Mouse (Mus musculus) bone marrow macrophage, adult 2 months (primary cell): ENCODE measurements around the gene Rpl18a. TPM values are rescaled to one million over a fixed set of nuclear protein-coding genes. Genes with fewer than 3 reads are reported as not detected.

Experiments used
- H3K27ac ChIP-seq: 2 replicates; pipeline ENCODE4 v1.5.1; 2012; ENCODE audit warnings: low read depth, low read length; ENCODE audit not compliant: insufficient read depth
- H3K4me1 ChIP-seq: 2 replicates; pipeline ENCODE4 v1.6.1; 2012; ENCODE audit warnings: low read length; ENCODE audit not compliant: control insufficient read depth, insufficient read depth
- H3K4me3 ChIP-seq: 2 replicates; pipeline ENCODE4 v1.5.1; 2012; ENCODE audit warnings: mild to moderate bottlenecking, low read length, moderate library complexity; ENCODE audit not compliant: insufficient read depth
- CTCF ChIP-seq: IDR thresholded peaks from 2 replicates; pipeline ENCODE4 v1.5.1; 2012; ENCODE audit warnings: low read depth, mild to moderate bottlenecking, low read length, moderate library complexity
- POLR2A ChIP-seq: IDR thresholded peaks from 2 replicates; pipeline ENCODE4 v1.6.1; 2012; ENCODE audit warnings: mild to moderate bottlenecking, low read depth, low read length, borderline replicate concordance
- polyA plus RNA-seq: library from polyadenylated mRNA; stranded (reverse); fragments of >200 nt; gene quantifications from 2 replicates; pipeline ENCODE4 v1.2.4, GENCODE M21; 2012; ENCODE audit not compliant: missing spikeins, insufficient read depth, insufficient read length

The Rpl18a gene
- polyA plus RNA-seq, 1 experiment = 1,824 TPM

DNA sequence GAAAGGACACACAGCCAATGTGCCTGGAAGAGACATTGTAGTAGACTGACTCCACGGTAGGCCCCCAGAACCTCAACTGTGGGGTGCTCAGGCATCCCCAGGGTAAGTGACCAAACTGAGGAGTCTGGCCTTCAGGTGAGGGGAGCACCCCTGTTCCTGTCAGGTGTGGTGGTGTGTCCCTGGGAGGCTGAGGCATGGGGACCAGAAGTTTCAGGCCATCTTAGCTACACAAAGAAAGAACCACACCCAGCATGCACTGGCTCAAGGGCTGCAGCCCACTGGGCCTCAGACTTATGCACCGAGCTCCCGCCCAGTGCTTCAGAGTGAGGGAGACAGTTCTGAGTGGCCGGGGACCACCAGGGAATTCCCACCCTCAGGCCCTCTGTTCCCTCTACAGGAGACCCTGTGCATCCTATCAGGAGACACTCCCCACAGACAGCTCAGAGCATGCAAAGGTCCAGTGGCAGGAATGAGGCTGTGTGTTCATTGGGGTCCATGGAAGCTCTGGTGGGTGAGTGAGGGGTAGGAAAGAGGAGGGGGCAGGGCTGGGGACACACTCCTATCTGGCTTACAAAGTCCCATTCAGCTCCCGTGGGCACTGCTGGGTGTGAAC, 25.9 kb downstream of the Rpl18a start:
- H3K4me1 ChIP-seq = peaks cover 4% of the 10 kb centered on the region
- no peak overlapping the region for H3K27ac ChIP-seq
- TF ChIP-seq POLR2A = no peak
- TF ChIP-seq CTCF = no peak
- no peak overlapping the region for H3K4me3 ChIP-seq

DNA sequence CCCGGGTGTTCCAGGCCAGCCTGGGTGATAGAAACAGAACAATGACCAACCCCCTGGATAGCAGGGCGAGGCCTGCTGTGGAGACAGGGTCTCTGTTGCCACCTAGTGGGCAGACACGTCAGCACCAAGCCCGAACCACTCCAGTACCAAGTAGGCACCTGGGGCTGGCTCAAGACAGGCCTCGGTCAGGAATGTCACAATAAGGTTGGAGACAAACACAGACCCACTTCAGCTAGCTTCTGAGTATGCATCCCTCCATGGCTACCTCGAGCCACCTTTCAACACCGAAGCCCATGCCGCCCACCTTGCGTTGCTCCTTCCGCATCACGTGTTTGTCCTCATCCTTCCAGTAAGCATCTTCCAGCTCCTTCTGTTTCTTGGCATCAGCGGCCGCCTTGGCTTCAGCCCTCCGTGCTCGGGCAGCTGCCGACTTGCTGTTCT, 27.6 kb downstream of the Rpl18a start:
- Histone ChIP-seq H3K4me1 (peaks cover 8% of the 10 kb centered on the region), H3K4me3 (no peak overlapping the region), H3K27ac (no peak overlapping the region)
- TF ChIP-seq POLR2A (no peak), CTCF (peak; percentile 60)

DNA sequence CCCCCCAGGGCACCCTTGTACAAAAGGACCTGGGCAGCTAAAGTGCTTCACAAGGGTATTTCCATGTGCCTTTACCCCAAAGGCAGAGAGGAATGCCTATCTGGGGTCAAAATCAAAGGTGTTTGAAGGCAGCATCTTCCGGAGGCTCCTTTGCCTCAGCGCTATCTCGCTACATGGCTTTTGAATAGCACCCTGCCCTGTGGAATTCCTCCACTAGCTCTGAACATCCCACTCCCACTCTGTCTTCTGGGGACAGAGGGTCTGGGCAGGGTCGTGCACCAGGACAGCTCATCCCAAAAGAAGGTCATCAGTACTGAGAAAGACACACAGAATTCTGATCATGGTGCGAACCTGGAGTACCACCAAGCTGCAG, 28.0 kb downstream of the Rpl18a start:
- H3K4me1 ChIP-seq = peaks cover 10% of the 10 kb centered on the region
- no peak overlapping the region for H3K27ac ChIP-seq
- TF ChIP-seq POLR2A (no peak), CTCF (no peak)
- no peak overlapping the region for H3K4me3 ChIP-seq

DNA sequence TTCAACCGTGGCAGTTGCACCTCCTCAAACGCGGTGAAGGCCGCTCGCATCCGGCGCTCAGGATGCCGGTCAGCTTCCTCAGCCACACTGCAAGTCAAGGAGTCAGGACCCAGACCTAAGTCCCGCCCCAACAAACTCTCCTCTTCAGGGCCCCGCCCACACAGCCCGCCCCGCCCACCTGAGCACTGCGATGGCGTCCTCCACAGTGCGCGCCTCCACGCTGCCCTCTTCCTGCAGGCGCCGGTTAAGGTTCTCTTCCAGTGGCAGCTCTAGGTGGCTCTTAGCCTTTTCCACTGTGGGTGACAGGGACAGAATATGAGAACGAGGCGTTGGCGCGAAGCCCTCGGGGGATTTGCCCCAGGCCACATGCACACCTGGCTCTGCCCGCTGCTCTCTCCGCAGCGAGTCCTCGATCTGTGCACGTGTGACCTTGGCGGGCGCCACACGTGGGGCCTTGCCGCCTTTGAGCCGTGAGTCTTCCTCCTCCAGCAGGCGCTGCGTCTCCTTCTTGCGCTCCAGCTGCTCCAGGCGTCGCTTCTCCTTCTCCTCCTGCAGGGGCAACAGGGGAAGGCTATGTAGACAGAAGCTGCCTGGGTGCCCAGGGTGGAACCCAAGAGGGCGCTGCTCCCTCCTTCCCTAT, 28.5 kb downstream of the Rpl18a start:
- H3K4me1 ChIP-seq = peaks cover 10% of the 10 kb centered on the region
- TF ChIP-seq CTCF (no peak), POLR2A (no peak)
- peak overlapping the region; percentile 46 for H3K4me3 ChIP-seq
- no peak overlapping the region for H3K27ac ChIP-seq

DNA sequence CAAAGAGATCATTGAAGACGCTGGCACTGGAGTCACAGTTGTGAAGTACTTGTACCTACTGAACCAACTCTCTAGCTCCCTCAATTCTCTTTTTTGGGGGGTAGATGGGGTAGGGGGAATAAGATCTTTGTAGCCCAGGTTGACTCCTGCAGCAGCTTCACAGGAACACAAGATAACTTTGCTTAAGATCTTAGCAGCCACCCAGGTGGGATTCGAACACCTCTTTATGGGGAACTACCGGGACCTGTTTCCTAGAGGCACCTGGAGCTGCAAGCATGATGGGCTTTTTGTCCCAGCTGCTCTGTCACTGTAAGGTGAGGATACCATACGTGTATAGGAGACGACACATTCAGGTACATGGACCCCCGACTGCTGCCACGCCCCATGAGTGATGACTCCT, 30.6 kb downstream of the Rpl18a start:
- TF ChIP-seq POLR2A (no peak), CTCF (no peak)
- H3K27ac ChIP-seq = no peak overlapping the region
- H3K4me3 ChIP-seq = no peak overlapping the region
- H3K4me1 ChIP-seq = peaks cover 12% of the 10 kb centered on the region

DNA sequence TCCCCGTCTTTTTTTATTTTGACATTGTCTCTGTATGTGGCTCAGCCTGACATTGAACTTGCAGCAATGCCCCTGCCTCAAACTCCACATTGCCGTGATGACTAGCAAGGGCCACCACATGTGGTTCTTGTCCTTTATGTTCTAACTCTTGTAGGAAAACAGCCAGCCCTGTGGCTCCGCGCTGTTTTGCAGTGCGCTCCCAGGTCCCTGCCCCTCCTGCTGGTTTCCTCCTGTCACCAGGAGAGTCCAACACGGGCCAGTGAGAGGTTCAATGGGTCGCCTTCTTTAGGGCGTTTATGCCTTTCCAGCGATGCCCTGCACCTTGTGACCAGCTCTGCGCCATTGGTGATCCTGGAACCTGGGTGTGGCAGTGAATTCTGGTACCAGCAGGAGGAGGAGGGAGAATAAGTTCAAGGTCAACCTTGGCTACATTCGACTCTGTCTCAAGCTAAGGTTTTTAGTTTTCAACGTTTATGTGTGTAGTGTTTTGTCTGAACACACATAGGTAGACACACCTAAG, 31.2 kb downstream of the Rpl18a start:
- no peak overlapping the region for H3K27ac ChIP-seq
- peak overlapping the region; percentile 47 for H3K4me3 ChIP-seq
- peaks cover 12% of the 10 kb centered on the region for H3K4me1 ChIP-seq
- TF ChIP-seq POLR2A (no peak), CTCF (no peak)

DNA sequence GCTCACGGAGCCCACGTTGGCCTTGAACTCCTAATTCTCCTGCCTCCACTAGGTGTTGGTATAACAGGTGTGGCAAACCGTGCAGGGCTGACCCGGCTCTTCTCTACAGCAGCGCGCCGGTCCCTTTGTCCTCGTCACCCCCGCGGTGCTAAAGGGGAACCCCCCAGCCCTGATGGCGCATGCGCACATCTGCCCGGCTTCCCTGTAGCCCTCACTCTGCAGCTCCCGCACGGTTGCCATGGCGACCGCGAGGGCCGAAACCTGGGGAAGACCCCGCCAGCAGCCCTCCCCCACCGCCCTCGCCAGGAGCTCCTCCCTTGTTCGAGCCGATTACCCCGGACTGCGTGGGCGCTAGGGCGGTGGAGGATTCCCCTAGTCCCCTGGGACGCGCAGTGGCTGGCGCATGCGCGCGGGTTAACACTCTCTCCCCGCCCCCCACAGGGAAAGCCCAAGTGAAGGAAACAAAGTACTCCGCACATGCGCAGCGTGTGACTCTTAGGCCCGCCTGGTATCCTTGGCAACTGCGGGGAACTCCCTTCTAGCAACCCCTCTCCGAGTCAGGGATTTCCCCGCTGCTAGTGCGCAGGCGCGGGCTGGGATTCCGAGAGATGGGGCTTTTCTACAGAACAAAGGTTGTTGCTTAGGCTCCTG, 31.7 kb downstream of the Rpl18a start:
- peak overlapping the region; percentile 26; the same call in 1 of the 2 replicates for H3K27ac ChIP-seq
- TF ChIP-seq CTCF = no peak
- TF ChIP-seq POLR2A = no peak
- peak overlapping the region; percentile 61 for H3K4me3 ChIP-seq
- H3K4me1 ChIP-seq = peaks cover 12% of the 10 kb centered on the region

DNA sequence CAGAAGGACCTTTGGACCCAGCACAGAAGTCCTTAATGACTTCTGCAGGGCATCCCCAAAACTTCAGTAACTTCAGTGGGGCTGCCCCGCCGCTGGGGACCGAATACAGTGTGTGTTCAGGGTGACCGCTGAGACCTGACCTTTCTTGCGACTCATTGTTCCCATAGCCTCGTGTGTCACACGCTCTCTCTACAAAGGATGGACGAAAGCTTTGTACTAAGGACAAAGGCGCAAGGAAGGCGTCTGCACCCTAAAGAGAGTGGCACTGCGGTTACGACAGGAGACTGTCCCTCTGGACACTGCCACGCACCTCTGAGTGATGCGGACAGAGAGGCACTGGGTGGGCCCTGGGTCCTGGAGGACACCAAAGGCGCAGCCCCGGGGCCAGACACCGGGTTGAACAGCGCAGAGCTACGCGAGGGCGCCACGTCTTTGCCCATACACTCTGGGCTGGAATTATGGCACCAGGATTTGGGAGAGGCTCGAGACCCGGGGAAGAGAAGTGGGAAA, 32.4 kb downstream of the Rpl18a start:
- TF ChIP-seq POLR2A (no peak), CTCF (no peak)
- Histone ChIP-seq H3K4me3 (peak overlapping the region; percentile 61), H3K27ac (no peak overlapping the region), H3K4me1 (peaks cover 12% of the 10 kb centered on the region)

DNA sequence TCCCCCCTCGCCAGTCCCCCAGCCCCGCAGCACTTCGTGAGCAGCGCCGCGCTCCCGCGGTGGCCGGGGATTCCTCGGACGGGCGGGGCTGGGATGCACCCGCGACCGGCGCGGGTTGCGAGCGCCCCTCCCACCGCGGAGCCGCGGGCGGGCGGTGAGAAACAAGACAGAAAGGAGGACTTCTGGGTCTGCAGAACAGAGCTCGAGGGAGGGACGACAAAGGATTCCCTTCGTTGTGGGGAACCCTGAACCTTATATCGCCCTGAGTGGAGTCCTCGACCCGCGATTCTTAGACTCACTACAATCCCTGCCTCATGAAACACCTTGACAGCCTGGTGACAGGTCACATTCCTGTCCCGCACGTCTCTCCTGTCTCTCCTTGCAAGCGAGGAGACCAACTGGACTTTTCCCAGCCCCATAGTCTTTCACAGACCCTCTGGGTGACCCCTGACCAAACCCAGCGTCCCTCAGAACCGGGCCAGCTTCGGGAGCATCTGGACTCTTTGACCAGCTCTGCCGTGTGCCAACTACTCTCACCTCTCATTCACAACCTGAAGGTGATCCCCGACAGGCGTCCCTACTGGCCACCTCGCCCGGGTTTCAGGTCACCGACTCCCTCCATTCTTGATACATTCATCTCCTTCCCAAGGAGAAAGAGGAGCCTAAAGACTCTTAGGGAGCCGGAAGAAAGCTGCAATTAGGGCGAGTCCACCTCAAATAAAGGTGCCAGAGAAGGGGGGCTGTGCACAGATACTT, 33.1 kb downstream of the Rpl18a start:
- H3K4me1 ChIP-seq = peaks cover 13% of the 10 kb centered on the region
- TF ChIP-seq CTCF = no peak
- no peak for TF ChIP-seq POLR2A
- no peak overlapping the region for H3K27ac ChIP-seq
- peak overlapping the region; percentile 13 for H3K4me3 ChIP-seq
